Mouse (Mus musculus): ENCODE measurements around the gene Gga1. TPM values are rescaled to one million over a fixed set of nuclear protein-coding genes. Genes with fewer than 3 reads are reported as not detected.
"Not testable (repeated sequence)": the region's sequence is repeated elsewhere in the genome, so short reads cannot be mapped to it uniquely, and the experiment has no call there.

The Gga1 gene
- polyA plus RNA-seq, 1 experiment from 2014 or later, result 51.5 TPM

DNA sequence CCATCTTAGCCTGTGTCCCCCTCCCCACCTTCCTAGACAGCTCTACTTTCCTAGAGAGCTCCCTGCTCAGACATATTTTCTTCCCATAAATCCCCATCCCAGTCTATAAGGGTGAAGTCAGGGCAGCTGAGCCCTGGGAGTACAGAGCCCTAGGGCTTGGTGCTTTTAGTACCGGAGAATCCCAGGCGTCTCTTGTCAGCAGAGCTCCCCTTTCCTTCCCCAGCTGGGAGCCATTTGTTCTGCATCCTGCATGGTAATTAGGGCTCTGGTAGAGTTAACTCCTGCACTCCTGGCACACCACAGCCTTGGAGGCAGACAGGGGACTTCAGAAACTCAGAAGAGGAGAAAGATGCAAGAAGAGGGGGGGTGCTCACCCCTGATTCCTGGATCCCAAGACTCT lies 37.2 kb upstream of the Gga1 start:
- 5% methylated on average over 2 of the region's 2 CpGs for WGBS
- Histone ChIP-seq H3K4me1 (peaks cover 77% of the 10 kb centered on the region), H3K27ac (peak overlapping the region; percentile 45; the same call in 1 of the 2 replicates), H3K36me3 (no peaks in the 10 kb centered on the region), H3K9me3 (no peaks in the 10 kb centered on the region), H3K4me3 (no peak overlapping the region), H3K27me3 (ENCODE audit: insufficient read depth, poor library complexity, severe bottlenecking) (peaks cover 39% of the 10 kb centered on the region)
- DNase-seq (ENCODE audit: low spot score), result no peak

GRCm38 (mm10) chr15:78840241-78840640 lies 36.7 kb upstream of the Gga1 start:
- H3K27me3 ChIP-seq (ENCODE audit: insufficient read depth, poor library complexity, severe bottlenecking), result peaks cover 40% of the 10 kb centered on the region
- peaks cover 77% of the 10 kb centered on the region for H3K4me1 ChIP-seq
- WGBS, result 58% methylated on average over 3 of the region's 3 CpGs
- no peak for DNase-seq (ENCODE audit: low spot score)
- H3K9me3 ChIP-seq, result no peaks in the 10 kb centered on the region
- H3K4me3 ChIP-seq, result no peak overlapping the region
- H3K27ac ChIP-seq, result peak overlapping the region; percentile 45; the same call in 1 of the 2 replicates
- no peaks in the 10 kb centered on the region for H3K36me3 ChIP-seq

DNA sequence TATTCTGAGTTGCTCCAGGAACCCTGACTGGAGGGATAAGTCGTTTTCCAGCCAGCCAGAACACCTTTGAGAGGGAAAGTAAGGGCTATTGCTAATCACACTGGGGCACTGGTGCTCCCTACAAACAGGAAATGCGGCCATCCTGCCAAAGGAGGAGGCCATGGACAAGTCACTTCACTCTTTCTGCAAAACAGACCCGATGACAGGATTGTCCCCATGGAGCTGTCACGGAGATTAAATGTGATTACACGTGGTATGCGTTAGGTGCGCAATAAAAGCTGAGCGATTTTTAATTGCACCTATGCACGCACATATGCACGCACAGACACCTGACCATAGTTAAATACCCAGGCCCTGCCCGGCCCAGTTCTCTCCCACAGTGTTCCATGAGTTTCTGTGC lies 36.2 kb upstream of the Gga1 start:
- Histone ChIP-seq H3K36me3 (no peaks in the 10 kb centered on the region), H3K27me3 (ENCODE audit: insufficient read depth, poor library complexity, severe bottlenecking) (peaks cover 40% of the 10 kb centered on the region), H3K4me1 (peaks cover 77% of the 10 kb centered on the region), H3K4me3 (no peak overlapping the region), H3K9me3 (no peaks in the 10 kb centered on the region), H3K27ac (0 out of 2 replicates have a peak overlapping the region, but pooled peaks have one; percentile 45)
- WGBS, result 56% methylated on average over 11 of the region's 11 CpGs
- no peak for DNase-seq (ENCODE audit: low spot score)

DNA sequence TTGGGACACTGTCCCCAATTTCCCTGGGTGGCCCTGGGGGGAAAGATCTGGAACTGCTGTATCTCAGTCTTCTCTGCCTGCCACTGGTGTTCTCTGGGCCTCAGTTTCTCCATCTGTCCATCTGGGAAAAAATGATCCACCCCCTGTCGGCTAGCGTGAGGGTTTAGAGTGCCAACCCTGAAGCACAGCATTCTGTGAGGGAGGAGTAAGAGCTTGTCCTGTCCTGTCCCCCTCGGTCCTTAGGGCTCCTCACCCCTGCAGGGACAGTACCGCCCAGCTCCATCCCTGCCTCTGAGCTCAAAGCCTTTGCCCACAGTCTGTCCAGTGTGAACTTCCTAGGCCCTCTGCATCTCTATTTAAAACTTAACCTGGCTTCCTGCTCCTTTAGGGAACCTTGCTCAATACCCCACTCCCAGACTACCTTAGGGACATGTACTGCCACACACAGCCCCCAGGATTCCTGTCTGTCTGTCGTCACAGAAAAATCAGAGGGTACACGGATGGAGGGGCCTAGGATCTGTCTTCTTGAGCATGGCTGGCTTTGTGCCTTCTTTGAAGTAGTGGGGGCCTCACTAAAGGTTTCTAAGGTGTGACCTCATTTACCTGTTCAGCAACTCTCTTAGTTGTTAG lies 35.7 kb upstream of the Gga1 start:
- DNase-seq (ENCODE audit: low spot score), result no peak
- no peaks in the 10 kb centered on the region for H3K9me3 ChIP-seq
- H3K4me3 ChIP-seq, result no peak overlapping the region
- peaks cover 40% of the 10 kb centered on the region for H3K27me3 ChIP-seq (ENCODE audit: insufficient read depth, poor library complexity, severe bottlenecking)
- peak overlapping the region; percentile 45 for H3K27ac ChIP-seq
- peaks cover 5% of the 10 kb centered on the region; the same call in 1 of the 2 replicates for H3K36me3 ChIP-seq
- H3K4me1 ChIP-seq, result peaks cover 76% of the 10 kb centered on the region
- WGBS, result 51% methylated on average over 6 of the region's 6 CpGs

GRCm38 (mm10) chr15:78842371-78843163 lies 34.4 kb upstream of the Gga1 start, which contains the start of gene Cdc42ep1:
Gene Cdc42ep1, plus strand, starts transcription at chr15:78842624.
- DNase-seq (ENCODE audit: low spot score), result no peak
- H3K27ac ChIP-seq, result peak within 1 kb of the TSS; percentile 96
- H3K9me3 ChIP-seq, result no peaks in the 10 kb centered on the region
- peaks cover 13% of the 10 kb centered on the region for H3K36me3 ChIP-seq
- peaks cover 79% of the 10 kb centered on the region for H3K4me1 ChIP-seq
- H3K27me3 ChIP-seq (ENCODE audit: insufficient read depth, poor library complexity, severe bottlenecking), result peaks cover 40% of the 10 kb centered on the region
- under 1% methylated on average over 86 of the region's 86 CpGs for WGBS
- H3K4me3 ChIP-seq, result peak within 1 kb of the TSS; percentile 76

GRCm38 (mm10) chr15:78843581-78844469 lies 33.2 kb upstream of the Gga1 start:
- H3K4me3 ChIP-seq, result peak overlapping the region; percentile 76
- peaks cover 40% of the 10 kb centered on the region for H3K27me3 ChIP-seq (ENCODE audit: insufficient read depth, poor library complexity, severe bottlenecking)
- no peaks in the 10 kb centered on the region for H3K9me3 ChIP-seq
- H3K4me1 ChIP-seq, result peaks cover 83% of the 10 kb centered on the region
- H3K27ac ChIP-seq, result peak overlapping the region; percentile 96
- no peak for DNase-seq (ENCODE audit: low spot score)
- 32% methylated on average over 21 of the region's 21 CpGs for WGBS
- peaks cover 18% of the 10 kb centered on the region for H3K36me3 ChIP-seq

DNA sequence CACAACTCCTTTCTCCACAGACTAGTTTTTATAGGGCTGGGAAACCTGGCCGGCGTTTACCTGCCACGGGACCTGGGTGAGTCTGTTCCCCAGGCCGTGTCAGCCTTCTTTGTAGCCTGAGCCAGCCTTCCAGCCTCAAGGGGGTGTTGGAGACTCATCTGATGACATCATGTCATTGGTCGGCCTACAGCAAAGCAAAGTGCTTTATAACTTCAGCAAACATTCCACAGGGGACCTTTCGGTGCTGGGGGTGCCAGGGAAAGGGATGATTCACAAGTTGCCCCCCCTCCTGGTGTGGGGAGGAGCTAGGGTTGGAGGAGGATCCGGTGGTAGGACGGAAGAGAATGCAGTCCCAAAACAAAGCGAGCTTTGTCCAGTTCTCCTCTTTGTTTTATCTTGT lies 32.2 kb upstream of the Gga1 start:
- Histone ChIP-seq H3K27me3 (ENCODE audit: insufficient read depth, poor library complexity, severe bottlenecking) (peaks cover 40% of the 10 kb centered on the region), H3K9me3 (no peaks in the 10 kb centered on the region), H3K27ac (peak overlapping the region; percentile 96), H3K36me3 (peaks cover 24% of the 10 kb centered on the region), H3K4me1 (peaks cover 83% of the 10 kb centered on the region), H3K4me3 (peak overlapping the region; percentile 76)
- WGBS, result 23% methylated on average over 9 of the region's 9 CpGs
- DNase-seq (ENCODE audit: low spot score), result no peak

GRCm38 (mm10) chr15:78845321-78845720 lies 31.7 kb upstream of the Gga1 start:
- Histone ChIP-seq H3K27me3 (ENCODE audit: insufficient read depth, poor library complexity, severe bottlenecking) (peaks cover 40% of the 10 kb centered on the region), H3K36me3 (peaks cover 26% of the 10 kb centered on the region), H3K4me1 (peaks cover 84% of the 10 kb centered on the region), H3K27ac (peak overlapping the region; percentile 96), H3K9me3 (no peaks in the 10 kb centered on the region), H3K4me3 (peak overlapping the region; percentile 76)
- no peak for DNase-seq (ENCODE audit: low spot score)
- 38% methylated on average over 11 of the region's 11 CpGs for WGBS

DNA sequence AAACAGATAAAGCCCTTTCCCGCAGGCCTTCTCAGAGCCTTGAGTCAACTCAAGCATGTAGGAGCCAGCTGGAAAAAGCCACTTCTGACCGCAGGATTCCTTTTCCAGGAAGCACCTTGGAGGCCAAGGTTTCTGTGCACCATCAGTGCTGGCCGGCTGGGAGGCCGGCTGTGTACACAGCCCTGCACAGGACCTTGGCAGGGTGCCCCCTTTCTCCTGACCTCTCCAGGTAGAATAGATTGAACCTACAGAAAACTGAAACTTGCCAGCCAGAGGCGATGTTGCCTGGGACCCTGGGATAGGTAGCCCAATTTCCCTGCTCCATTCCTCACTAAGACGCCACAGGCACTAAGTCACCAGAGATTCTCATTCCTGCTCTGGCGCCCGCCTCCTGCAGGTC lies 31.1 kb upstream of the Gga1 start:
- H3K4me1 ChIP-seq, result peaks cover 84% of the 10 kb centered on the region
- peaks cover 39% of the 10 kb centered on the region for H3K27me3 ChIP-seq (ENCODE audit: insufficient read depth, poor library complexity, severe bottlenecking)
- H3K27ac ChIP-seq, result peak overlapping the region; percentile 96
- 76% methylated on average over 8 of the region's 8 CpGs for WGBS
- no peaks in the 10 kb centered on the region for H3K9me3 ChIP-seq
- H3K36me3 ChIP-seq, result peaks cover 26% of the 10 kb centered on the region
- no peak for DNase-seq (ENCODE audit: low spot score)
- H3K4me3 ChIP-seq, result peak overlapping the region; percentile 76

DNA sequence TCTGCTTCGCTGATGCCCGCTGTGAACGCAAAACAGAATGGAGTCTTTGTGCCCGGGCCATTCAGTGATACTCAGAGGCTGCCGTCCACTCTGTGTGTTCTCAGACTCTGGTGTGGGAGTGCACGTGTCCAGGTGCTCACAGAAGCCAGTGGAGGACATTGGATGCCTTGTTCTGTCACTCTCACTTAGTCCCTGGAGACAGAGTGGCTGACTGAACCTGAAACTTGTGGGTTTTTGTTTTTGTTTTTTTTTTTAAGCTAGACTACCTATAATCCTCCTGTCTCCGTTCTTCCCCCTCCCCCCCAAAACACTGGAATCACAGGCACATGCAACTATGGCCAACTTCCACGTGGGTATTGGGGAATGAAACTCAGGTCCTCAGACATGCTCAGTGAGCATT lies 30.6 kb upstream of the Gga1 start:
- H3K36me3 ChIP-seq, result peaks cover 26% of the 10 kb centered on the region
- WGBS, result 83% methylated on average over 8 of the region's 8 CpGs
- H3K4me1 ChIP-seq, result peaks cover 84% of the 10 kb centered on the region

DNA sequence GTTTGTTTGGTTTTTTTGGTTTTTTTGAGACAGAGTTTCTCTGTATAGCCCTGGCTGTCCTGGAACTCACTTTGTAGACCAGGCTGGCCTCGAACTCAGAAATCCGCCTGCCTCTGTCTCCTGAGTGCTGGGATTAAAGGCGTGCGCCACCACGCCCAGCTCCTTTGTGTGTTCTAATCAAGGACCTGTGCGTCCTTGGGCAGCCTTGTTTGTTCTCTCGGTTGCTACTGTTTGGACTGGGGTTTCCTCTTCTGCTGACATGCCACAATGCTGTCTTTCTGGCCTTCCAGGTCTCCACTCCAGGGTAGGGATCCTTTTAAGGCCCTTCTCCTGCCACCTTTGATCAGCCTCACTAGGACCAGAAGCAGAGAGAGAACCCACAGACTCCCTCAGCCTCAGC lies 30.2 kb upstream of the Gga1 start:
- H3K9me3 ChIP-seq; DNase-seq (ENCODE audit: low spot score); H3K4me3 ChIP-seq: not testable (repeated sequence)
- WGBS, result 81% methylated on average over 7 of the region's 7 CpGs
- Histone ChIP-seq H3K27me3 (ENCODE audit: insufficient read depth, poor library complexity, severe bottlenecking) (peaks cover 30% of the 10 kb centered on the region; the same call in 1 of the 2 replicates), H3K36me3 (peaks cover 26% of the 10 kb centered on the region), H3K4me1 (peaks cover 84% of the 10 kb centered on the region), H3K27ac (0 out of 2 replicates have a peak overlapping the region, but pooled peaks have one; percentile 26)

More for the DNA sequence above, 30.6 kb upstream of the Gga1 start:
- peak overlapping the region; percentile 96; the same call in 1 of the 2 replicates for H3K27ac ChIP-seq
- no peaks in the 10 kb centered on the region for H3K9me3 ChIP-seq
- H3K27me3 ChIP-seq (ENCODE audit: insufficient read depth, poor library complexity, severe bottlenecking), result peaks cover 34% of the 10 kb centered on the region
- H3K4me3 ChIP-seq, result no peak overlapping the region
- no peak for DNase-seq (ENCODE audit: low spot score)

DNA sequence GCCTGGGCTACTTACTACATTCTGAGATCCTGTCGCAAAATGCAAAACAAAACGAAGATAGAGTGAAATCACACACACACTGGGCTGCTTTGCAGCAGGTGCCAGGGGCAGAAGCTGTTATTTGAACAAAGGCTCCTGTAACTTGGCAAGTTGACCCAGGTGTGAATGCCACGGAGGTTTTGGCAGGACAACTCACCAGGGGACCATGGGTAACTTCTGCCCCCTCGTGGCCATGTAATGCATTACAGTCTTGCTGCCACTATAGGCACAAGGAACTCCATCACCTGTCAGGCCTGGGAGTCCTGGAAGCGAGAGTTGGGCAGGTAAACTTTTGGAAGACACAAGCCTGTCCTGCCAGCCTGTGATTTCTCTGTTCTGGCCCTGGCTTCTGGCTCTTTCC lies 28.5 kb upstream of the Gga1 start:
- DNase-seq (ENCODE audit: low spot score), result no peak
- H3K9me3 ChIP-seq, result no peaks in the 10 kb centered on the region
- WGBS, result 26% methylated on average over 5 of the region's 5 CpGs
- no peak overlapping the region for H3K4me3 ChIP-seq
- H3K36me3 ChIP-seq, result peaks cover 26% of the 10 kb centered on the region
- H3K27me3 ChIP-seq (ENCODE audit: insufficient read depth, poor library complexity, severe bottlenecking), result peaks cover 18% of the 10 kb centered on the region; the same call in 1 of the 2 replicates
- no peak overlapping the region for H3K27ac ChIP-seq
- H3K4me1 ChIP-seq, result peaks cover 74% of the 10 kb centered on the region

Measured in heart, embryonic 10.5 days (tissue).